Mouse (Mus musculus) thymus, adult 2 months (tissue): Measurements from ENCODE around the gene Msi2.

Experiments
- CTCF ChIP-seq: fragments of 200-500 bp; IDR thresholded peaks from 2 replicates; pipeline ENCODE4 v1.5.1; 2012; ENCODE audit warnings: mild to moderate bottlenecking, control low read depth, low read length, moderate library complexity, borderline replicate concordance; ENCODE audit not compliant: control insufficient read depth, poor library complexity, insufficient read depth; ENCODE audit errors: extremely low read depth
- POLR2A ChIP-seq: fragments of 200-500 bp; IDR thresholded peaks from 2 replicates; pipeline ENCODE4 v1.6.1; 2012; ENCODE audit warnings: mild to moderate bottlenecking, low read length, control low read depth, moderate library complexity; ENCODE audit not compliant: control insufficient read depth, poor library complexity, insufficient read depth; ENCODE audit errors: extremely low read depth

DNA sequence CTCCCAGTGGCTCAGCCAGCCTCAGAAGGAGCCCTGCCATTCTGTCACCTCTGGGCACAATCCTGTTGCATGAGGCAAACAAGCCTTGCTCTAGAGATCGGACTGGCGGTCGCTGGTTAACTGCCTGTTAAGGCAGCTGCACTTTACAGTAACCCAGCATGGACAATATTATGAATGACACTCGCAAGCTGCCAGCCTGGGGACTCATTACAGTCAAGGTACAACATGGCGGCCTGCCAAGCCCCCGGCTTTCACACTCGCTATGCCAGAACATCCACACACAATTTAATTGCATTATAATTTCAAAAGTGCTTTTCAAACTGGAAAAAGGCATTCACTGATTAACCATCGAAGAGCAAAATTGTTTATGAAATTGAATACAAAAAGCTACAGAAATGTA lies 275.0 kb downstream of the Msi2 start:
- no peak for TF ChIP-seq POLR2A
- TF ChIP-seq CTCF: no peak
